Mouse (Mus musculus) gastrocnemius, adult 18-20 months (tissue): ENCODE measurements at regions not wholly inside any gene's neighbourhood (a gene's known extent, or its start where the extent isn't known, plus 50 kb on each side); places are given as distances from the start of the nearest gene placed in this dataset.
"Not testable (repeated sequence)": the region's sequence is repeated elsewhere in the genome, so short reads cannot be mapped to it uniquely, and the experiment has no call there.

Experiments
- DNase-seq: peaks from one replicate; pipeline ENCODE4 v3.0.0; 2021; ENCODE audit warnings: low spot score

- DNase-seq, result not testable (repeated sequence)
These were observed 189.2 kb upstream of the Rapgef5 start for GRCm38 (mm10) chr12:117327086-117327485.

- no peak for DNase-seq
These were observed 185.9 kb upstream of the Rapgef5 start for GRCm38 (mm10) chr12:117330418-117330817.

- DNase-seq, result no peak
These were observed 179.4 kb upstream of the Rapgef5 start for GRCm38 (mm10) chr12:117336856-117337255.

DNA sequence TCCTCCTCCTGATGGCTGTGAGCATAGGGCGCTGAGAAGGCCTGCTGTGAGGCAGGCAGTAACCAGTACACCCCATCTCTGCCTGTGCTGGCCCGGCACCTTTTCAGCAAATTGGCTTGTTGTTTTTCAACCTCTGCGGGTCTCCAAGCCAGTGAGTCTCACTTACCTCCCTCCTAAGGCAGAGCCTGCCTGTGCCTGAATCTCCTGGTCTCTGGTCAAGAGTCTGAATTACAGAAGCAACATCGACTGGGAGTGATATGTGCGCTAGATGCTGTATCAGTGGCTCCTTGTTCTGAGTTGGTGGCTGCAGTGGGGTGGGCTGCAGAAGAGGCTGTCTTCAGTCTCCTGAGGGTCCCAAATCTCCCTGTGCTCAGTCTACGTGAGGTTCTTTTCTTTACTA lies 174.0 kb upstream of the Rapgef5 start:
- DNase-seq, result no peak

DNA sequence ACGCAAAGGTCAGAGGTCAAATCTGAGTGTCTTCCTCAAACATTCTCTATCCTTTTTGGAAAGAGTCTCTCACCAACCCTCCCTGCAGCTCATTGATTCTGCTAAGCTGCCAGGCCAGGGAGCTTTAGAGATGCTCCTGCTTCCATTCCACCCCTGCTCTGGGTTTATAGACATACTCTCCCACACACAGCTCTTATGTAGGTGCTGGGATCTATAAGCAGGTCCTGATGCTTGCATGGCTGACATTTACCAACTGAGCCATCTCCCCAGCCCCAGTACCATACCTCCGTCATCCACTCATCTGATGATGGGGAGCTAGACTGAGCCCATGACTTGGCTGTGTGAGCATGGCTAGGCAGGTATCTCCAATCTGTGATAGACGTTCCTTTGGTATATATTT lies 173.2 kb upstream of the Rapgef5 start:
- no peak for DNase-seq

- not testable (repeated sequence) for DNase-seq
These were observed 172.7 kb upstream of the Rapgef5 start for GRCm38 (mm10) chr12:117343605-117344004.

DNA sequence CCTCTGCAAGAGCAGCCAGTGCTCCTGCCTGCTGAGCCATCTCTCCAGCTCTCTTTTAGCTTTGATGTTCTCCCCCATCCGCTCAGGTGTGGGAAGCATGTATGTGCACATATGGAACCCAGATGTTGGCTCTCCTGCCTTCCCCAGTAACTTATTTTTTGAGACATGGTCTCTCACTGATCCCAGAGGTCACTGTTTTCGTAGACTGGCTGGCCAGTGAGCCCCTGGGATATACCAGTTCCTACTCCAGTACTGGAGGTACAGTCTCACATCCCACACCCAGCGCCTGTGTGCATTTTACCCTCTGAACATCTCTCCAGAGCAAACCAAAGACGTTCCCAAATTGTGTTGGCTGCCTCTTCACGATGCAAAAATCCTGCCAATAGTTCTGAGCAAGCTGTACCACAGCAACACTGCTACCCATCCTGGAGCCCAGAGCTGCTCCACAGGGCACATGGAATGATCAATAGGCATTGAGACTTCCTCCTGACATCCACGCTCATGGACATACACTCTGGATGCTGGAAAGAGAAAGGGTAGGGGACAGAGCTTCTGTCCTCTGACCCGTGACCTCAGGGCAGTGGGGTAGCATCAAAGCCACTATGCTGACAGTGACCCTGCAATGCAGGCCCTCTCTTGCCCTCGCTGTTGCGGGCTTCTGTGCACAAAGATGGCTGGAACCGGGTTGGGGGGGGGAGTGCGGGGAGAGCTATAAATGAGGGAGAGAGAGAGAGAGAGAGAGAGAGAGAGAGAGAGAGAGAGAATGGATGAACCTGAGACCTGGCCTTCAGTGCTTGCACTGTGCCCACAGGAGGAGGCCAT lies 171.8 kb upstream of the Rapgef5 start:
- no peak for DNase-seq

DNA sequence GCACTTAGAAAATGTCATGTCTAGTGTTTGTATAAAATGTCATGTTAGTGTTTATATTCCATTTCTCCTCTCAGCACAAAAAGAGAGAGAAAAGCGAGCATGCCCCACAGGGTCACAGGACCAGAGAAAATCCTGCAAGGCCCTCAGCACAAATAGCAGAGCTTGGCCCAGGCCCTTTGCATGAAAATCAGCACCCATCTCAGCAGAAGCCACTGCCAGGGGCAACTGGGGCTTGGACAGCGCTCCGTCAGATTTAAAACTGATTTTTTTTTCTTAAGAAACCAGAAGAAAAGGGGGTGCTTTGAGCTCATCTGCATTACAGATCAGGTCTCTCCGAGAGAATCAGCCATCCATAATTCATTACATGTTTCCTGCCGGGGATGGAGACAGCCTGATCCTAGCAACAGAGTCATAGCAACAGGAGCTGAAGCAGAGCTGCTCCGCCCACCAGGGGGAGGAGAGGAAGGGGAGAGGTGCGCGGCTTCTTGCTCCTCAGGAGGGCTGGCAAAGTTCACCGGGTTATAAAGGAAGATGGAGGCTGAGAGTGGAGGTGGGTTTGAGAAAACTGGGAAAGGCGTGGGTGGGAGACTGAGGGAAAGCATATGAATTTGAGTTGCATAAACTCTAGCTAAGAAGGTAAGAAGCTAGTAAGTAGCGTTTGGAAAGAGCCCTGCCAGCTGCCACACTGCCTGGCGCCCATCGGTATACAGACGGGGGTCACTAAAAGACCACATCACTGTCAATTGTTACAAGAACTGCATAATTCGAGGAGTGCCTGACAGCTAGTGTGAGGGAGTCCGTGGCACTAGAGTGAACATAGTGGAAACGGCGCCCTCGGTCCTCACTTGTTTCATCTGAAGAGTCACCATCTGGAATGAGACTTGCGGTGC lies 170.9 kb upstream of the Rapgef5 start:
- DNase-seq, result no peak

- DNase-seq, result no peak
These were observed 170.2 kb upstream of the Rapgef5 start for GRCm38 (mm10) chr12:117346091-117346490.

DNA sequence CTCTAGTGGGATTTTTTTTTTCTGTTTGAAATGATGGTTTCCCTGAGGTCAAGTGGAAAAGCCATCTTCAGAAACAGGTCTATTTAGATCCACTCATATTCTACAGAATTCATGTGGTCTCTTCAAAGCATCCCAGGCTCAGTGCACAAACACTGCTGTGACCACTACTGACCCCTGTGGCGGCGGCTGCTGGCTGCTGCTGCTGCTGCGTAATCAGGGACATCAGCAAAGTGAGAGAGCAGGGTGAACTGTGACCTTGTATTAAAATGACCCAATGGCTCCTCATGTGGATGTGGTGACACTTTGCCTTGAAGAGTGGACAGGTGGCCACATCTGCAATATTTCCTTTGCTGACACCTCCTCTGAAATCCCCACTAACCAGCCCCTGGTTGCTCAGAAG lies 169.1 kb upstream of the Rapgef5 start:
- no peak for DNase-seq

DNA sequence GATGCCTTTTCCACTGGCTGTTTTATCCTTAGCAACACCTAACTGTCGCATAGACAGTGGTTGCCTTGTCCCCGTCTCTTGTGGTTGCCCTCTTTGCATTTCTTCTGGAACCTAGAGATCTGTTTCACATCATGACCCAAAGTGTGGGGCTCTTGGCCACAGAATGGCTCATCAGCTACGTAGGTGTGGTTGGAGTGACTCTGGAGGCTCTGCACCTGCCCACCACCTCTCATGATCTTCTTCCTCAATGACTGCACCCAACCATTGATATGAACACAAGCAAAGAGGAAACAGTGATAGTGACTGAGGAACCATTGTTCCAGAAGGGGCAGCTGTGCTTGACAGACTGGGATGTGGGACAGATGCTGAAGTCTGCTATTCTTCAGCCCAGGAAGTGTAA lies 167.8 kb upstream of the Rapgef5 start:
- DNase-seq, result no peak

DNA sequence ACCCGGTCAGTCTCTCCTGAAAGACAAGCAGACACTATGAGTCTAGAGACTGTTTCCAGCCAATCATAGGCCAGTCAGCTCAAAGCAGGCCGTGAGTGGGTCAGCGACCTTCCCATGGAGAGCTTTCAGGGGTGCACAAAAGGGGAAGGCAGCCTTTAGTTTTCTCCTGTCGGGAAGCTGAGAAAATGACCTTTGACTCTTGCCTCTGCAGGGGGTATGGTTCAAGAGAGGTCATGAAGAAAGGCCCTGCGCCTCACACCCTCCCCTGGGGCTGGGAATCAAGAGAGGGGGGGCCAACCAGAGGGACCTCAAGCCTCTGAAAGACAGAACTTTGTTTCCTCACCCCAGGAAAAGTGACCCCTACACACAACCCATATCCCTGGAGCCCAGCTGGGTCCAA lies 164.4 kb upstream of the Rapgef5 start:
- no peak for DNase-seq

DNA sequence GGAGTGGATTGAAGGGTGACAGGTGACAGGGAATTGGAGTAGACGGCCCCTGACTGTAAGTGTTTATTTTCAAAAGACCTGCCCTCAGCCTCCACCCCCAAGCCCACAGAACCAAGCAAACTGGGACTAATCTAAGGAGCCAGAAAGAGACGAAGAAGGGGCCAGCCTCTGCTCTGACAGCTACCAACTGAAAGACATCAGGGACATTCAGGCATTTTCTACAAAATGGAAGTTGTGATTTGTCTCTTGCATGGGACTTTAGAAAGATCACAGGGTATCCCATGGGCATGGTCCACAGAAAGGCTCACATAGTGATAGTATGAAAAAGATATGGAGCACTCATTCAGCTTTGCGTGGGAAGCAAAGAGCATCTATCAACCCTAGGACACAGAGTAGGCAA lies 163.8 kb upstream of the Rapgef5 start:
- DNase-seq, result no peak

DNA sequence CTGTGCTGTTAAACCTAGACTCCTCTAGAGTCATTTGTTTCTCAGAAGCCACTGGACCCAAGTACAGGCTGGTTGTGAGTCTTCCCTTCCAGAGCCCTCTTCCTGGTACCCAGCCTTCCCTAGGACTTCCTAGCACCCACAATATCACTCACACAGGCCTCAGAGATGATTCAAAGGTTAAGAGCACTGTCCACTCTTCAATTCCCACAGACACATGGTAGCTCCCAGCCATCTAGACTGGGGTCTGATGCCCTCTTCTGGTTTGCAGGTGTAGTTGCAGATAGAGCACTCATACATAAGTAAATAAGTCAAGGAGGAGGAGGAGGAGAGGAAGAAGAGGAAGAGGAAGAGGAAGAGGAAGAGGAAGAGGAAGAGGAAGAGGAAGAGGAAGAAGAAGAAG lies 163.3 kb upstream of the Rapgef5 start:
- DNase-seq, result no peak

GRCm38 (mm10) chr12:117357811-117358210 lies 158.5 kb upstream of the Rapgef5 start:
- DNase-seq, result no peak

- no peak for DNase-seq
These were observed 157.4 kb upstream of the Rapgef5 start for GRCm38 (mm10) chr12:117358891-117359290.

DNA sequence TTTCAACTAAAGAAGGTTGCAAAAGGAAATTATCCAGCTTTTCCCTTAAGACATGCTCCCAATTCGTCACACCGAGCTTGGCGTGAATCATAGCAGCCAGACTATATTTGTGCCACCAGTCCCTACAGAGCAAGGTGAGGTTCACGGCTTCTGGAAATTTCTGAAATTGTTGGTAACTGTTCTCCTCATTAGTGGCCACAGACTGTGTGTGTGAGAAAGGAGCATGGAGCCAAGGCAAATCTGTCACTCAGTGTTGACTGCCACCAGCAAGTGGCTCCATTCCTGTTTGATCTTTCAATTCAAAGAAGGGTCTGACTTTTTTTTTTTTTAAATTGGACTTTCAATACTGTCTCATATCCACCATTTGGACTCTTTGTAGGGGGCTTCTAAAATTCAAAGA lies 156.1 kb upstream of the Rapgef5 start:
- DNase-seq, result no peak

GRCm38 (mm10) chr12:117361826-117362225 lies 154.5 kb upstream of the Rapgef5 start:
- no peak for DNase-seq

GRCm38 (mm10) chr12:117363457-117363856 lies 152.8 kb upstream of the Rapgef5 start:
- DNase-seq, result not testable (repeated sequence)

- no peak for DNase-seq
These were observed 151.1 kb upstream of the Rapgef5 start for GRCm38 (mm10) chr12:117365181-117365580.

- no peak for DNase-seq
These were observed 150.4 kb upstream of the Rapgef5 start for GRCm38 (mm10) chr12:117365876-117366275.

GRCm38 (mm10) chr12:117378297-117378887 lies 137.9 kb upstream of the Rapgef5 start:
- DNase-seq, result no peak
